Mouse (Mus musculus) forebrain, embryonic 12.5 days (tissue): Measurements from ENCODE around the gene Srl. TPM values are rescaled to one million over a fixed set of nuclear protein-coding genes. Genes with fewer than 3 reads are reported as not detected.

Experiments
- ATAC-seq: fragments of 200-750 bp; cut with Nextera tagmentation; 2 replicates; pipeline ENCODE4 v1.8.0; 2017; ENCODE audit warnings: moderate TSS enrichment; ENCODE audit not compliant: low FRiP score
- H3K27ac ChIP-seq: fragments of 300-500 bp; sonication (generic); 2 replicates; pipeline ENCODE4 v1.5.1; 2016; ENCODE audit warnings: mild to moderate bottlenecking
- H3K27me3 ChIP-seq: fragments of 300-500 bp; sonication (generic); 2 replicates; pipeline ENCODE4 v1.6.1; 2016; ENCODE audit warnings: mild to moderate bottlenecking
- H3K36me3 ChIP-seq: fragments of 300-500 bp; sonication (generic); replicated peaks from 2 replicates; pipeline ENCODE4 v1.6.1; 2016; ENCODE audit warnings: mild to moderate bottlenecking
- H3K4me1 ChIP-seq: fragments of 300-500 bp; sonication (generic); 2 replicates; pipeline ENCODE4 v1.6.1; 2016
- H3K4me2 ChIP-seq: fragments of 300-500 bp; sonication (generic); 2 replicates; pipeline ENCODE4 v1.6.1; 2016; ENCODE audit warnings: mild to moderate bottlenecking, moderate library complexity
- H3K4me3 ChIP-seq: fragments of 300-500 bp; sonication (generic); replicated peaks from 2 replicates; pipeline ENCODE4 v1.5.1; 2016; ENCODE audit warnings: mild to moderate bottlenecking
- H3K9ac ChIP-seq: fragments of 300-500 bp; sonication (generic); 2 replicates; pipeline ENCODE4 v1.6.1; 2016; ENCODE audit warnings: mild to moderate bottlenecking
- H3K9me3 ChIP-seq: fragments of 300-500 bp; sonication (generic); 2 replicates; pipeline ENCODE4 v1.6.1; 2016
- WGBS: fragments of 180-500 bp; shearing (Covaris S2); methylation state at CpG from one replicate; pipeline ENCODE4 v1.1.7; 2016; 5-methylcytosine and 5-hydroxymethylcytosine counted together
- polyA plus RNA-seq: library from polyadenylated mRNA; unstranded; fragments of >200 nt; fragmentation: Nextera tagmentation; extraction: Ambion mirVana; gene quantifications from 2 replicates; pipeline ENCODE4 v1.2.1, GENCODE M21; 2016

Srl gene
- polyA plus RNA-seq, 1 experiment from 2014 or later = 27.6 TPM

- 82% methylated on average over 7 of the region's 7 CpGs for WGBS
- H3K36me3 ChIP-seq = no peaks in the 10 kb centered on the region
- no peak overlapping the region for H3K27ac ChIP-seq
- no peaks in the 10 kb centered on the region for H3K9me3 ChIP-seq
- no peak overlapping the region for H3K4me3 ChIP-seq
- H3K27me3 ChIP-seq = no peaks in the 10 kb centered on the region
- H3K4me1 ChIP-seq = peaks cover 11% of the 10 kb centered on the region; the same call in 1 of the 2 replicates
- no peak overlapping the region for H3K4me2 ChIP-seq
- H3K9ac ChIP-seq = no peak overlapping the region
- ATAC-seq = no peak
Observed at GRCm38 (mm10) chr16:4523313-4524004, 18.2 kb downstream of the Srl start.

- Histone ChIP-seq H3K27me3 (no peaks in the 10 kb centered on the region), H3K9me3 (no peaks in the 10 kb centered on the region), H3K4me2 (no peak overlapping the region), H3K9ac (no peak overlapping the region), H3K4me1 (peaks cover 11% of the 10 kb centered on the region; the same call in 1 of the 2 replicates), H3K36me3 (no peaks in the 10 kb centered on the region), H3K27ac (no peak overlapping the region), H3K4me3 (no peak overlapping the region)
- WGBS = 65% methylated on average over 8 of the region's 8 CpGs
- no peak for ATAC-seq
Observed at GRCm38 (mm10) chr16:4522879-4523278, 18.7 kb downstream of the Srl start.

- H3K4me2 ChIP-seq = no peak overlapping the region
- H3K4me1 ChIP-seq = peaks cover 11% of the 10 kb centered on the region; the same call in 1 of the 2 replicates
- ATAC-seq = no peak
- no peak overlapping the region for H3K9ac ChIP-seq
- WGBS = 73% methylated on average over 5 of the region's 5 CpGs
- H3K36me3 ChIP-seq = no peaks in the 10 kb centered on the region
- H3K4me3 ChIP-seq = no peak overlapping the region
- no peaks in the 10 kb centered on the region for H3K9me3 ChIP-seq
- H3K27me3 ChIP-seq = no peaks in the 10 kb centered on the region
- H3K27ac ChIP-seq = no peak overlapping the region
Observed at GRCm38 (mm10) chr16:4521735-4522530, 19.7 kb downstream of the Srl start.

GRCm38 (mm10) chr16:4521074-4521667 is 20.4 kb downstream of the Srl start:
- ATAC-seq = no peak

GRCm38 (mm10) chr16:4520673-4521072 is 20.9 kb downstream of the Srl start:
- H3K9ac ChIP-seq = no peak overlapping the region
- H3K4me2 ChIP-seq = no peak overlapping the region
- ATAC-seq = no peak
- H3K9me3 ChIP-seq = no peaks in the 10 kb centered on the region
- H3K4me3 ChIP-seq = no peak overlapping the region
- H3K27ac ChIP-seq = no peak overlapping the region
- WGBS = 78% methylated on average over 8 of the region's 8 CpGs
- H3K4me1 ChIP-seq = peaks cover 11% of the 10 kb centered on the region; the same call in 1 of the 2 replicates
- no peaks in the 10 kb centered on the region for H3K36me3 ChIP-seq
- no peaks in the 10 kb centered on the region for H3K27me3 ChIP-seq

More at GRCm38 (mm10) chr16:4521074-4521667, 20.4 kb downstream of the Srl start:
- Histone ChIP-seq H3K4me3 (no peak overlapping the region), H3K36me3 (no peaks in the 10 kb centered on the region), H3K27me3 (no peaks in the 10 kb centered on the region), H3K4me2 (no peak overlapping the region), H3K27ac (no peak overlapping the region), H3K9ac (no peak overlapping the region), H3K4me1 (peaks cover 11% of the 10 kb centered on the region; the same call in 1 of the 2 replicates), H3K9me3 (no peaks in the 10 kb centered on the region)
- WGBS = 81% methylated on average over 4 of the region's 4 CpGs

GRCm38 (mm10) chr16:4519825-4520224 is 21.8 kb downstream of the Srl start:
- Histone ChIP-seq H3K4me2 (no peak overlapping the region), H3K4me1 (peaks cover 11% of the 10 kb centered on the region; the same call in 1 of the 2 replicates), H3K4me3 (no peak overlapping the region), H3K36me3 (no peaks in the 10 kb centered on the region), H3K27ac (no peak overlapping the region), H3K9me3 (no peaks in the 10 kb centered on the region), H3K27me3 (no peaks in the 10 kb centered on the region), H3K9ac (no peak overlapping the region)
- 98% methylated on average over 2 of the region's 2 CpGs for WGBS
- no peak for ATAC-seq

GRCm38 (mm10) chr16:4519157-4519556 is 22.5 kb downstream of the Srl start:
- no peaks in the 10 kb centered on the region for H3K36me3 ChIP-seq
- H3K27me3 ChIP-seq = no peaks in the 10 kb centered on the region
- no peak for ATAC-seq
- no peak overlapping the region for H3K4me2 ChIP-seq
- no peaks in the 10 kb centered on the region for H3K9me3 ChIP-seq
- 62% methylated on average over 4 of the region's 4 CpGs for WGBS
- H3K27ac ChIP-seq = no peak overlapping the region
- peaks cover 11% of the 10 kb centered on the region; the same call in 1 of the 2 replicates for H3K4me1 ChIP-seq
- H3K9ac ChIP-seq = no peak overlapping the region
- H3K4me3 ChIP-seq = no peak overlapping the region

GRCm38 (mm10) chr16:4517906-4518305 is 23.7 kb downstream of the Srl start:
- peaks cover 9% of the 10 kb centered on the region; the same call in 1 of the 2 replicates for H3K4me1 ChIP-seq
- no peak overlapping the region for H3K4me3 ChIP-seq
- H3K27me3 ChIP-seq = no peaks in the 10 kb centered on the region
- H3K36me3 ChIP-seq = no peaks in the 10 kb centered on the region
- no peak overlapping the region for H3K9ac ChIP-seq
- H3K4me2 ChIP-seq = no peak overlapping the region
- H3K27ac ChIP-seq = no peak overlapping the region
- H3K9me3 ChIP-seq = no peaks in the 10 kb centered on the region
- no peak for ATAC-seq
- WGBS = 74% methylated on average over 2 of the region's 2 CpGs

GRCm38 (mm10) chr16:4514383-4514782 is 27.2 kb downstream of the Srl start:
- 86% methylated on average over 3 of the region's 3 CpGs for WGBS
- H3K9ac ChIP-seq = no peak overlapping the region
- H3K4me1 ChIP-seq = peaks cover 3% of the 10 kb centered on the region; the same call in 1 of the 2 replicates
- H3K9me3 ChIP-seq = no peaks in the 10 kb centered on the region
- ATAC-seq = no peak
- H3K27ac ChIP-seq = no peak overlapping the region
- H3K4me2 ChIP-seq = no peak overlapping the region
- H3K4me3 ChIP-seq = no peak overlapping the region
- H3K27me3 ChIP-seq = no peaks in the 10 kb centered on the region
- H3K36me3 ChIP-seq = no peaks in the 10 kb centered on the region

GRCm38 (mm10) chr16:4512661-4513438 is 28.8 kb downstream of the Srl start:
- Histone ChIP-seq H3K4me3 (no peak overlapping the region), H3K9ac (no peak overlapping the region), H3K27me3 (no peaks in the 10 kb centered on the region), H3K4me2 (no peak overlapping the region), H3K36me3 (no peaks in the 10 kb centered on the region), H3K27ac (no peak overlapping the region), H3K9me3 (no peaks in the 10 kb centered on the region), H3K4me1 (no peaks in the 10 kb centered on the region)
- ATAC-seq = no peak
- 90% methylated on average over 3 of the region's 3 CpGs for WGBS

- Histone ChIP-seq H3K27me3 (no peaks in the 10 kb centered on the region), H3K9ac (no peak overlapping the region), H3K4me1 (no peaks in the 10 kb centered on the region), H3K4me2 (no peak overlapping the region), H3K9me3 (no peaks in the 10 kb centered on the region), H3K27ac (no peak overlapping the region), H3K36me3 (no peaks in the 10 kb centered on the region), H3K4me3 (no peak overlapping the region)
- WGBS = 91% methylated on average over 2 of the region's 2 CpGs
- ATAC-seq = no peak
Observed at GRCm38 (mm10) chr16:4511371-4511770, 30.2 kb downstream of the Srl start.

- H3K27me3 ChIP-seq = no peaks in the 10 kb centered on the region
- no peak overlapping the region for H3K4me2 ChIP-seq
- no peak overlapping the region for H3K9ac ChIP-seq
- no peak overlapping the region for H3K27ac ChIP-seq
- WGBS = 89% methylated on average over 3 of the region's 3 CpGs
- H3K36me3 ChIP-seq = no peaks in the 10 kb centered on the region
- H3K4me1 ChIP-seq = no peaks in the 10 kb centered on the region
- H3K4me3 ChIP-seq = no peak overlapping the region
- ATAC-seq = no peak
- H3K9me3 ChIP-seq = no peaks in the 10 kb centered on the region
Observed at GRCm38 (mm10) chr16:4506181-4506580, 35.4 kb downstream of the Srl start.
